Mouse (Mus musculus): ENCODE measurements at regions not wholly inside any gene's neighbourhood (a gene's known extent, or its start where the extent isn't known, plus 50 kb on each side); places are given as distances from the start of the nearest gene placed in this dataset.

DNA sequence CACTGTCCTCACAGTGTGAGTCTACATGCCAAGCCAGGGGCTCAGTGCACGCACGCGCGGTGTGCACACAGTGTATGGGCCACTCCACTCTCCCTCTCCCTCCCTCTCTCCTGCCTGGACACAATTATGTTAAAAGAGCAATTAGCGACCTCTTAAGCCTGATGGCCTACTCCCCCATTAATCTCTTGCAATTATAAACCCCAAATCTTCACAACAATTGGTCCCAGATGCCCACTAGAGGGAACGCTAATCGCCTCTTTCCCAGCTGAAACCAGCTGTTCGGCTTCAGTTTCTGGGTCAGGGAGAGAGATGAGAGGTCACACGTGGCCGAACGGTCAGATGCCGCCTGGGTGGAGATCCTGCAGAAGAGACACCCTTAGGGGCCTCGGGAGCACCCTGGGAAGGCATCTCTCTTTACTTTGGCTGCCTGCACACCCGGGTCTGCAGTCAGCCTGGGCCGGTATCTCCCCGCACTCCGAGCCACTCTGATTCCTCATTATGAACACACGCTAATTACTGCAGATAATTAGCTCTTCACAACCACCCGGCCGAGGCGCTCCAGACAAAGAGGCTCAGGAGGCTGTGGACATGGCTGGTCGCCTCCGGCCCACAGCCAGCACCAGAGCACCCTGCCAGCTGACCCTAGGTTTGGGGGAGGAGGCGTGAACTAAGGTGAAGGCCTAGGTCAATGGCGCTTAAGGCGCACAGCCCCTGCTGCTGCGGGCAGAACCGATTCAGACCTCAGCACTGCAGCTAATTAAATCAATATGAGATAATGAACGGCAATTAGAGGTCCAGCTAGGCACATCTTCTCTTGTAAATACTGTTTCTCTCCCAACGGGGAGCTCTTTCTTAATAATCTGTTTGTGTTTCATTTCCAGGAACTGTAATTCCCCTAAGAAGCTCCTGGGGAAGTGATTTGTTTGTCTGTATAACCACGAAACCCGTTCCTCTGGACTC lies 250.3 kb downstream of the Cryba4 start:
- Histone ChIP-seq H3K27me3 (ENCODE audit: control insufficient read depth, insufficient read depth, low read depth, low read length) (no peaks in the 10 kb centered on the region), H3K4me3 (ENCODE audit: low read length) (no peak overlapping the region), H3K9me3 (ENCODE audit: control insufficient read depth, low read length) (peaks cover 3% of the 10 kb centered on the region; the same call in 1 of the 2 replicates), H3K27ac (ENCODE audit: low read length) (no peak overlapping the region), H3K4me2 (ENCODE audit: low read depth, low read length) (no peak overlapping the region), H3K4me1 (replicated peaks; ENCODE audit: control insufficient read depth, insufficient read depth, low read length) (no peaks in the 10 kb centered on the region), H3K9ac (ENCODE audit: low read length) (no peak overlapping the region), H3K36me3 (ENCODE audit: control insufficient read depth, insufficient read depth, low read length) (no peaks in the 10 kb centered on the region)
- 29% methylated on average over 32 of the region's 32 CpGs for WGBS
- no peak for ATAC-seq (ENCODE audit: low read depth)

DNA sequence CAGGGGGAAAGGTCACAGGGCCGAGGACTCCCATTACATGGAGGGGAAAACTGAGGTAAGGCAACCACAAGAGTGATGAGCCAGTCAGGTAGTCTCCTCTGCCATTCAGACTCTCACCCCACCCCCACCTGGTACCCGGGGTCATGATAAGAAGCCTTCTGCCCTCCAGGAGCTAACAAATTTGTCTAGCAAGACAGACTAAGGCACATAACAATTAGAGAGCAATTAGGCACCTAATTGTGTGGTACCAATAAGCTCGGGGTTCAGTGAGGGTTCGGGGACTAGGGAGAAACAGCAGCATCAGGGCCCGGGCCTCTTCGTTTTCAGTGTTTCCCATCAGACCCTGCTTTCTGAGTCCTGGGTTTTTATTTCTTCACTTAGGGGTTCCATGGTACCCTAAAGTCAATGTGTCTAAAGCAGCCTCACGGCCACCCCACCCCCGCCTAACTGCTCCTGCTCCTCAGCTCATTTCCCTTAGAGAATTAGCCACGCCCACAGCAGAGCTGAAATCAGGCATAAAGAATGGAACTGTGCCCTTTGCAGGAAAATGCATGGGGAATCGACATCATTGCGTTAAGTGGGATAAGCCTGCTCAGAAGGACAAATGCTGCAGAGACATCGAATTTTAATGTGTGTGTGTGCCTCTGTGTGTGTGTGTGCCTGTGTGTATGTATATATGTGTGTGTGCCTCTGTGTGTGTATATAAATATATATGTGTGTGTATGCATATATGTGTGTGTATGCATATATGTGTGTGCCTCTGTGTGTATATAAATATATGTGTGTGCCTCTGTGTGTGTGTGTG lies 249.3 kb downstream of the Cryba4 start:
- WGBS, result 57% methylated on average over 12 of the region's 12 CpGs
- Histone ChIP-seq H3K27me3 (ENCODE audit: control insufficient read depth, insufficient read depth, low read depth, low read length) (no peaks in the 10 kb centered on the region), H3K4me2 (ENCODE audit: low read depth, low read length) (no peak overlapping the region), H3K36me3 (ENCODE audit: control insufficient read depth, insufficient read depth, low read length) (no peaks in the 10 kb centered on the region), H3K9ac (ENCODE audit: low read length) (no peak overlapping the region), H3K4me1 (replicated peaks; ENCODE audit: control insufficient read depth, insufficient read depth, low read length) (no peaks in the 10 kb centered on the region), H3K4me3 (ENCODE audit: low read length) (no peak overlapping the region), H3K9me3 (ENCODE audit: control insufficient read depth, low read length) (peaks cover 3% of the 10 kb centered on the region; the same call in 1 of the 2 replicates), H3K27ac (ENCODE audit: low read length) (no peak overlapping the region)
- no peak for ATAC-seq (ENCODE audit: low read depth)

GRCm38 (mm10) chr5:112004041-112004440 lies 248.3 kb downstream of the Cryba4 start:
- 77% methylated on average over 3 of the region's 3 CpGs for WGBS

GRCm38 (mm10) chr5:112012505-112013164 lies 239.7 kb downstream of the Cryba4 start:
- Histone ChIP-seq H3K4me1 (replicated peaks; ENCODE audit: control insufficient read depth, insufficient read depth, low read length) (peaks cover 3% of the 10 kb centered on the region; the same call in 1 of the 2 replicates), H3K9me3 (ENCODE audit: control insufficient read depth, low read length) (no peaks in the 10 kb centered on the region; the same call in 1 of the 2 replicates), H3K36me3 (ENCODE audit: control insufficient read depth, insufficient read depth, low read length) (no peaks in the 10 kb centered on the region), H3K27me3 (ENCODE audit: control insufficient read depth, insufficient read depth, low read depth, low read length) (no peaks in the 10 kb centered on the region), H3K4me2 (ENCODE audit: low read depth, low read length) (no peak overlapping the region), H3K27ac (ENCODE audit: low read length) (no peak overlapping the region), H3K9ac (ENCODE audit: low read length) (no peak overlapping the region), H3K4me3 (ENCODE audit: low read length) (no peak overlapping the region)
- ATAC-seq (ENCODE audit: low read depth), result peak; percentile 54
- 6% methylated on average over 9 of the region's 9 CpGs for WGBS

More at GRCm38 (mm10) chr5:112004041-112004440, 248.3 kb downstream of the Cryba4 start:
- Histone ChIP-seq H3K9ac (ENCODE audit: low read length) (no peak overlapping the region), H3K27ac (ENCODE audit: low read length) (no peak overlapping the region), H3K9me3 (ENCODE audit: control insufficient read depth, low read length) (peaks cover 3% of the 10 kb centered on the region; the same call in 1 of the 2 replicates), H3K4me2 (ENCODE audit: low read depth, low read length) (no peak overlapping the region), H3K36me3 (ENCODE audit: control insufficient read depth, insufficient read depth, low read length) (no peaks in the 10 kb centered on the region), H3K4me1 (replicated peaks; ENCODE audit: control insufficient read depth, insufficient read depth, low read length) (no peaks in the 10 kb centered on the region), H3K4me3 (ENCODE audit: low read length) (no peak overlapping the region), H3K27me3 (ENCODE audit: control insufficient read depth, insufficient read depth, low read depth, low read length) (no peaks in the 10 kb centered on the region)
- ATAC-seq (ENCODE audit: low read depth), result no peak

DNA sequence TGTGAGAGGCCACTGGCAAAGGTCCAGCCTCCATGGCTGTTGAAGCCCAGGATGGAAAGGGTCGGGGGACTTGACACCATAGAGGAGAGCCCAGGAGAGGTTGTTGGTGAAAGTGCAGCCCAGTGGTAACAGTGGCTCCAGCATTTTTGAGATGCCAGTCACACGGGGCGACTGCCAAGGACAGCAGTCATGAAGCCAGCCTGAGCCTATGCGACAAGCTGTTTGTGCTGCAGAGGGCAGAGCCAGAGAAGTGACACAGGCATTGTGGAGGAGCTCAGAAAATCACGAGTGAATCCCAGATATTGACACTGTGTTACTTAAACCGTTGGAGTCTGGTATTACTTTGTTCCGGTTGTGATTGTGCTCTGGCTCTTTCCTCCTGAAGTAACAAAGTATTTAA lies 233.4 kb downstream of the Cryba4 start:
- ATAC-seq (ENCODE audit: low read depth), result no peak
- Histone ChIP-seq H3K9ac (ENCODE audit: low read length) (no peak overlapping the region), H3K9me3 (ENCODE audit: control insufficient read depth, low read length) (no peaks in the 10 kb centered on the region; the same call in 1 of the 2 replicates), H3K4me2 (ENCODE audit: low read depth, low read length) (no peak overlapping the region), H3K4me1 (replicated peaks; ENCODE audit: control insufficient read depth, insufficient read depth, low read length) (no peaks in the 10 kb centered on the region), H3K27me3 (ENCODE audit: control insufficient read depth, insufficient read depth, low read depth, low read length) (no peaks in the 10 kb centered on the region), H3K27ac (ENCODE audit: low read length) (no peak overlapping the region), H3K36me3 (ENCODE audit: control insufficient read depth, insufficient read depth, low read length) (no peaks in the 10 kb centered on the region), H3K4me3 (ENCODE audit: low read length) (no peak overlapping the region)
- WGBS, result 49% methylated on average over 7 of the region's 7 CpGs

- Histone ChIP-seq H3K4me2 (ENCODE audit: low read depth, low read length) (no peak overlapping the region), H3K4me1 (replicated peaks; ENCODE audit: control insufficient read depth, insufficient read depth, low read length) (no peaks in the 10 kb centered on the region), H3K27ac (ENCODE audit: low read length) (no peak overlapping the region), H3K9ac (ENCODE audit: low read length) (no peak overlapping the region), H3K36me3 (ENCODE audit: control insufficient read depth, insufficient read depth, low read length) (no peaks in the 10 kb centered on the region), H3K9me3 (ENCODE audit: control insufficient read depth, low read length) (no peaks in the 10 kb centered on the region), H3K4me3 (ENCODE audit: low read length) (no peak overlapping the region), H3K27me3 (ENCODE audit: control insufficient read depth, insufficient read depth, low read depth, low read length) (no peaks in the 10 kb centered on the region)
- WGBS, result 66% methylated on average over 2 of the region's 2 CpGs
- no peak for ATAC-seq (ENCODE audit: low read depth)
Measured at GRCm38 (mm10) chr5:112020882-112021281, 231.4 kb downstream of the Cryba4 start.

DNA sequence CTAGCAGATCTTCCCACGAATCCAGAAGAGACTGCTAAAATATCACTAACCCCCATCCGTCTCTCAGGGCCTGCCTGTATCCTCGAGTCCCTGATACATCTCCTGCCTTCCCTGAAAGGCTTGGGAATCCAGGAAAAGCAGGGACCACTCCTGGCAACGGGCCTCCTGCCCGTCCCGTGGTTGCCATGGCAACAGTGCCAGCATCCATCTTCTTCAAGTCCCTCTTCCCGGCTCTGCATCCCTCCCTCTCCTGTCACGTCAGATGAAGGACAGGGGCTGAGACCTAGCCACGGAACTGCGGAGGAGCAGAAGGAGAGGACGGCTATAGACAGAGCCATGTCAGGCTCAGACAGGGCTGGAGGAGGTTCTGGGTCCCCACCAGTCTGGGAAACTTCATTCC lies 222.4 kb downstream of the Cryba4 start:
- no peak overlapping the region for H3K4me3 ChIP-seq (ENCODE audit: low read length)
- no peaks in the 10 kb centered on the region for H3K27me3 ChIP-seq (ENCODE audit: control insufficient read depth, insufficient read depth, low read depth, low read length)
- no peak overlapping the region for H3K27ac ChIP-seq (ENCODE audit: low read length)
- H3K36me3 ChIP-seq (ENCODE audit: control insufficient read depth, insufficient read depth, low read length), result no peaks in the 10 kb centered on the region
- no peaks in the 10 kb centered on the region for H3K4me1 ChIP-seq (replicated peaks; ENCODE audit: control insufficient read depth, insufficient read depth, low read length)
- H3K9me3 ChIP-seq (ENCODE audit: control insufficient read depth, low read length), result no peaks in the 10 kb centered on the region
- 31% methylated on average over 11 of the region's 11 CpGs for WGBS
- no peak overlapping the region for H3K9ac ChIP-seq (ENCODE audit: low read length)
- ATAC-seq (ENCODE audit: low read depth), result no peak
- no peak overlapping the region for H3K4me2 ChIP-seq (ENCODE audit: low read depth, low read length)

DNA sequence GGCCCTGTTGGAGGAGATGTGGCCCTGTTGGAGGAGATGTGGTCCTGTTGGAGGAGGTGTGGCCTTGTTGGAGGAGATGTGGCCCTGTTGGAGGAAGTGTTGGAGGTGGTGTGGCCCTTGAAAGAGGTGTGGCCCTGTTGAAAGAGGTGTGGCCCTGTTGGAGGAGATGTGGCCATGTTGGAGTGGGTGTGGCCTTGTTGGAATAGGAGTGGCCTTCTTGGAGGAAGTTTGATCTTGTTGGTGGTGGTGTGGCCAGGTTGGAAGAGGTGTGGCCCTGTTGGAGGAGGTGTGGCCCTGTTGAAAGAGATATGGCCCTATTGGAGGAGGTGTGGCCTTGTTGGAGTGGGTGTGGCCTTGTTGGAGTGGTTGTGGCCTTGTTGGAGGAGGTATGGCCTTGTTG lies 220.3 kb downstream of the Cryba4 start:
- H3K36me3 ChIP-seq (ENCODE audit: control insufficient read depth, insufficient read depth, low read length), result no peaks in the 10 kb centered on the region
- 0 out of 2 replicates have a peak, but pooled peaks have one; percentile 34 for ATAC-seq (ENCODE audit: low read depth)

GRCm38 (mm10) chr5:112035426-112035825 lies 216.9 kb downstream of the Cryba4 start:
- Histone ChIP-seq H3K27me3 (ENCODE audit: control insufficient read depth, insufficient read depth, low read depth, low read length) (no peaks in the 10 kb centered on the region), H3K4me2 (ENCODE audit: low read depth, low read length) (no peak overlapping the region), H3K9me3 (ENCODE audit: control insufficient read depth, low read length) (no peaks in the 10 kb centered on the region), H3K4me3 (ENCODE audit: low read length) (no peak overlapping the region), H3K4me1 (replicated peaks; ENCODE audit: control insufficient read depth, insufficient read depth, low read length) (no peaks in the 10 kb centered on the region), H3K27ac (ENCODE audit: low read length) (no peak overlapping the region), H3K36me3 (ENCODE audit: control insufficient read depth, insufficient read depth, low read length) (no peaks in the 10 kb centered on the region), H3K9ac (ENCODE audit: low read length) (no peak overlapping the region)
- WGBS, result 83% methylated on average over 8 of the region's 8 CpGs
- no peak for ATAC-seq (ENCODE audit: low read depth)

More for the DNA sequence above, 220.3 kb downstream of the Cryba4 start:
- no peak overlapping the region for H3K27ac ChIP-seq (ENCODE audit: low read length)
- H3K4me1 ChIP-seq (replicated peaks; ENCODE audit: control insufficient read depth, insufficient read depth, low read length), result no peaks in the 10 kb centered on the region
- H3K9ac ChIP-seq (ENCODE audit: low read length), result no peak overlapping the region
- H3K4me3 ChIP-seq (ENCODE audit: low read length), result no peak overlapping the region
- H3K4me2 ChIP-seq (ENCODE audit: low read depth, low read length), result no peak overlapping the region
- H3K27me3 ChIP-seq (ENCODE audit: control insufficient read depth, insufficient read depth, low read depth, low read length), result no peaks in the 10 kb centered on the region
- no peaks in the 10 kb centered on the region for H3K9me3 ChIP-seq (ENCODE audit: control insufficient read depth, low read length)

All from lung, embryonic 16.5 days (tissue).